25 mouse cellular contexts compared by ENCODE assay signal in genomic region chr4:62604094-62604493, GRCm38 (mm10). TPM values are rescaled to one million over a fixed set of nuclear protein-coding genes. Genes with fewer than 3 reads are reported as not detected.
DNase-seq lines count a peak whose midpoint lies in the region; ATAC-seq lines count a peak whose summit lies in the region.
"Had no signal": no experiment of that assay in that cellular context is flagged by ENCODE, and none has a peak within 500 bp of the region (broad histone marks: within the 10 kb centered on the region; RNA-seq: fewer than 3 reads in every experiment).

No protein-coding gene starts in this region.

- H3K9ac ChIP-seq in heart, embryonic 13.5 days, result no peak overlapping the region
- H3K9ac ChIP-seq in heart, embryonic 16.5 days (ENCODE audit: low read length), result no peak overlapping the region
- H3K9ac ChIP-seq: embryonic facial prominence, embryonic 15.5 days; forebrain, embryonic 12.5 days; forebrain, postnatal 0 days; hindbrain, embryonic 14.5 days; liver, embryonic 12.5 days; liver, postnatal 0 days; midbrain, embryonic 15.5 days; stomach, embryonic 15.5 days had no signal

- no peaks in the 10 kb centered on the region for H3K36me3 ChIP-seq in heart, embryonic 13.5 days
- H3K36me3 ChIP-seq in heart, embryonic 16.5 days (ENCODE audit: control insufficient read depth, insufficient read depth), result no peaks in the 10 kb centered on the region
- H3K36me3 ChIP-seq: embryonic facial prominence, embryonic 10.5 days; embryonic facial prominence, embryonic 15.5 days; liver, embryonic 12.5 days; midbrain, embryonic 15.5 days; stomach, embryonic 15.5 days had no signal

- H3K27me3 ChIP-seq in heart, embryonic 13.5 days (replicated peaks), result peaks cover 88% of the 10 kb centered on the region
- peaks cover 19% of the 10 kb centered on the region for H3K27me3 ChIP-seq in heart, embryonic 16.5 days (ENCODE audit: control insufficient read depth, insufficient read depth, low read length)
- H3K27me3 ChIP-seq: embryonic facial prominence, embryonic 15.5 days; forebrain, embryonic 12.5 days; liver, embryonic 12.5 days; midbrain, embryonic 15.5 days; stomach, embryonic 15.5 days had no signal

- no peak overlapping the region for H3K4me3 ChIP-seq in heart, embryonic 13.5 days
- H3K4me3 ChIP-seq in heart, embryonic 16.5 days (ENCODE audit: low read length), result no peak overlapping the region
- H3K4me3 ChIP-seq: embryonic facial prominence, embryonic 10.5 days; embryonic facial prominence, embryonic 15.5 days; forebrain, embryonic 12.5 days; liver, embryonic 12.5 days; midbrain, embryonic 15.5 days; stomach, embryonic 15.5 days had no signal

- peak overlapping the region; percentile 61 for H3K27ac ChIP-seq in heart, embryonic 13.5 days (replicated peaks)
- peak overlapping the region; percentile 62 for H3K27ac ChIP-seq in heart, embryonic 16.5 days (ENCODE audit: low read length)
- H3K27ac ChIP-seq: embryonic facial prominence, embryonic 10.5 days; embryonic facial prominence, embryonic 15.5 days; forebrain, embryonic 12.5 days; hindbrain, embryonic 14.5 days; kidney, postnatal 0 days; liver, embryonic 12.5 days; macrophage; midbrain, embryonic 15.5 days; stomach, embryonic 15.5 days had no signal

- no peak for DNase-seq in heart, postnatal 25 days (ENCODE audit: low spot score)
- peak; percentile 54 for DNase-seq in kidney, postnatal 14 days
- no peak for DNase-seq in kidney, adult 18-20 months
- DNase-seq in heart, postnatal 4 days, result peak; percentile 56
- DNase-seq: B cell, adult 2 months; cerebellum, adult 2 months; cerebellum, postnatal 25 days; forebrain, postnatal 0 days; gastrocnemius, postnatal 10 days; kidney, adult 2 months; left cerebral cortex, postnatal 4 days; liver, postnatal 0 days; right cerebral cortex, postnatal 25 days had no signal

- peaks cover 36% of the 10 kb centered on the region for H3K4me1 ChIP-seq in heart, embryonic 13.5 days
- H3K4me1 ChIP-seq in heart, embryonic 16.5 days (ENCODE audit: control insufficient read depth, insufficient read depth, low read length), result peaks cover 14% of the 10 kb centered on the region

- H3K9me3 ChIP-seq in heart, embryonic 13.5 days, result peaks cover 4% of the 10 kb centered on the region; the same call in 1 of the 2 replicates
- 0 out of 2 replicates have a peak, but pooled peaks cover 4% of the 10 kb centered on the region for H3K9me3 ChIP-seq in heart, embryonic 16.5 days (replicated peaks; ENCODE audit: control insufficient read depth, low read length)
- H3K9me3 ChIP-seq: embryonic facial prominence, embryonic 10.5 days; embryonic facial prominence, embryonic 15.5 days; forebrain, embryonic 12.5 days; liver, embryonic 12.5 days; midbrain, embryonic 15.5 days; stomach, embryonic 15.5 days had no signal

- no peak overlapping the region for H3K4me2 ChIP-seq in heart, embryonic 13.5 days
- no peak overlapping the region for H3K4me2 ChIP-seq in heart, embryonic 16.5 days (ENCODE audit: low read depth, low read length)
- H3K4me2 ChIP-seq: embryonic facial prominence, embryonic 15.5 days; forebrain, embryonic 12.5 days; hindbrain, embryonic 14.5 days; liver, embryonic 12.5 days; midbrain, embryonic 15.5 days; stomach, embryonic 15.5 days had no signal

- WGBS in heart, embryonic 13.5 days, result 51% methylated on average over 4 of the region's 4 CpGs
- WGBS in heart, embryonic 16.5 days, result 62% methylated on average over 4 of the region's 4 CpGs

- no peak; the same call in 1 of the 2 replicates for ATAC-seq in heart, embryonic 13.5 days (ENCODE audit: extremely low read depth, insufficient number of reproducible peaks, low FRiP score, low TSS enrichment)
- peak; percentile 68 for ATAC-seq in heart, embryonic 16.5 days (replicated peaks; ENCODE audit: extremely low read depth, insufficient read depth, low FRiP score)
- ATAC-seq: forebrain, postnatal 0 days; inflammation-experienced regulatory T-cells, adult 6 months; liver, embryonic 12.5 days; midbrain, embryonic 15.5 days had no signal

- intact Hi-C loops in heart, postnatal 25 days (cut with DNase I), result no loop called here

RNA-seq across cellular contexts. Expression of gene Rgs3, which starts 44.4 kb away (rescaled TPM):
- 62.2 and 64.8 TPM in 2 replicates for polyA plus RNA-seq in heart, embryonic 13.5 days (2015; fragmentation: Nextera tagmentation; extraction: Ambion mirVana)
- total RNA-seq in heart, postnatal 25 days (2021), result 10 to 100 TPM; 27.9 to 31.2 TPM
- polyA plus RNA-seq in heart, embryonic 16.5 days (2015; fragmentation: Nextera tagmentation; extraction: Ambion mirVana), result 62.8 and 63.1 TPM in 2 replicates
- total RNA-seq in heart, postnatal 4 days (2021), result 10 to 100 TPM; 64.1 to 69.4 TPM

Comparison
In these comparisons a context has a peak if more than half of its experiments do, and no peak if none do; other contexts are left out.
1. DNase-seq: peak in kidney, postnatal 14 days (single experiment) and heart, postnatal 4 days (single experiment); none in heart, postnatal 25 days (single experiment) and kidney, adult 18-20 months (single experiment).